Mouse (Mus musculus) kidney, adult 9 months (tissue): ENCODE measurements around the gene Grhl1.
A peak's percentile ranks its signal among the peaks of the same experiment; 100 is the strongest.
"Not testable (repeated sequence)": the region's sequence is repeated elsewhere in the genome, so short reads cannot be mapped to it uniquely, and the experiment has no call there.

ENCODE experiments used
- DNase-seq: peaks from one replicate; pipeline ENCODE4 v3.0.0; 2022

Gene Grhl1

DNA sequence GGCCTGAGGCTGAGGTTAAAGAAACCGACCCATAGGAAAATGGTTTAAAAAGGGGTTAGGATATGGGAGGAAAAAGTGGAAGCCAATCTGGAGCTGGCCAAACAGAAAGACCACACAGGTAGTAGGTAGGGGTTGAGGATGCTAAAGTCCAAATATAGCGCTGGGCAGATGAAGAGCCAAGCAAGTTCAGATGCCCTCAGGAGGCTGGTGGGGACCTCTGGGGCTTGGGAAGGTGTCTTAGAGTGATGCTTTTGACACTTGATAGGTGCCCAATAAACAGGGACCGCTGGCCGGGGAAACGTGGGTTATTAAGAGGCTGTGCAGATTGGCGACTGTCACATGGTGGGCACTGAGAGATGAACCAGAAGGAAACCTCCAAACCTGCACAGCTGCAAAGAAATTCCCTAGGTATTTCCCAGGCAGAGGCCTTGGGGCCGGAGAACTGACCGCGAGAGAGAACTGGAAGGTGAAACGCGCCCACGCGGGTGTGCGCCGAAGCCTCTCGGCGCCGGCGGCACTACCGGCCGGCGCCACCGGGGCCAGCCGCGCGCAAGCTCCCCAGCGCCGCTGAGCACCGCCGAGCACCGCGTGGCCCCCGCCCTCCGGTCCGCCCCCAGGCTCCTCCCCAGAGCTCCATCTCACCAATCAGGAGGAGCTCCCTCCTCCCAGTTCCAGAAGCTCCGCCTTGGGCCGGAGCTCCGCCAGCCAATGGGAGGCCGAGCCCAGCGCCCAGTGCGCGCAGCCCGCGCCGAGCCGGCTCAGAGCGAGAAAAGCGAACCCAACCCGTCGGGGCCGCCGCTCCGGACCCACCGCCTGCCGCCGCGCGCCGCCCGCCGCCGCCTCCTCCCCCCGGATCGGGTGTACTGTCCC, at the start of gene Grhl1:
Gene Grhl1 (plus strand): TSS at position 761 of the 870 bp plus-strand sequence.
- peak; percentile 95 for DNase-seq

- DNase-seq: not testable (repeated sequence)
Observed at GRCm38 (mm10) chr12:24525065-24525464, 47.0 kb upstream of the Grhl1 start.

DNA sequence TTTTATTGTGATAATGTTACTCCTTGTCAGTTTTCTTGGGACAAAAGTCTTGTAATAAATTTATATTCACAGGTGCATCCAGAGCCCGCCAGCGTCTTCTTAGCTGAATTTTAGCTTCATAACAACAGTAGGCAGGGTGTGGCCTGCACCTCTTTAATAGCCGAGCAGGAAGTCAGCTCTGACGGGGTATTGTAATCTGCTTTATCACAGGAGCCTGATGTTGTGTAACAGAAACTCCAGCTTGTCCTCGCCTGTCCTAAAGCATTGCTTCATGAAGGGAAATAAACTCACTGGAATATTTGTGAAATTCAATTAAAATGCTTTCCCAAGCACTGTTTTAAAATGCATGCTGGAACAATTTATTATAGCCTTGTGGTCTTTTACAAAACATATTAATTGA, 35.7 kb upstream of the Grhl1 start:
- DNase-seq: no peak

GRCm38 (mm10) chr12:24537201-24537600, 34.9 kb upstream of the Grhl1 start:
- DNase-seq: no peak

GRCm38 (mm10) chr12:24537965-24538364, 34.1 kb upstream of the Grhl1 start:
- no peak for DNase-seq

- no peak for DNase-seq
Observed at GRCm38 (mm10) chr12:24541426-24542154, 30.5 kb upstream of the Grhl1 start.

DNA sequence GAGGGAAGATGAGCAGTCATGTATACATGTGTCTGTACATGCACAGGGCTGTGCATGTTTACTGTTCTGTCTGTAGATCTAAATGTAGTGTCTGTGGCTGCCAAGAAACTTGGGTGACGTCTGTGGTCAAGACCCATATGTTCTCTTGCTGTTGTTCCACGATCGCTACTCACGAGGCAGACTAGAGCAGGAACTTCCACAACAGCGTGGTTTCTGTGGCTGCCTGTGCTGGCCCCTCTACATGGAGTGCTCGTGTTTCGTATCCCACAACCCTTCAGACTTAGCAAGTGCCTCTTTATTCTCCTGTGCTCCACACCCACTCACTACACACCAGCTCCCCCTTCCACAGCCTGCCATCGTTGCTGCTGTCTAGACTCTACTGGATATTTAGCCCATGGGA, 24.4 kb upstream of the Grhl1 start:
- DNase-seq: no peak

GRCm38 (mm10) chr12:24548885-24549284, 23.2 kb upstream of the Grhl1 start:
- no peak for DNase-seq

DNA sequence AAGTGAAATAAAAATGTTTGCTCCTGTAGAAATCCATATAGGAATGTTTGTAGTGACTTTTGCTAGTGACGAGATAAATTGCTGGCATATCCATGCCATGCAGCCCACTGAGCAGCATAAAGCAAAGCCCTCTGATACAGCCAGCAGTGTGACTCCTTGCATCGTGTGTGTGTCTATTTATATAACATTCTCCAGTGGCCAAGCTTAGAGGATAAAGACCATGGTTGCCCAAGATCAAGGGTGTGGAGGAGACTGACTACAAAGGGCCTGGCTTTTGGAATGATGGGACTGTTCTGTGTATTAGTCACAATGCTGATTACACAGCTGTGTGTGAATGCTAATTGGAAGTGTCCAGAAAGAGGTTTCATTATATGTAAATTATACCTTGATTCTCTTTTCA, 19.6 kb upstream of the Grhl1 start:
- DNase-seq: no peak

DNA sequence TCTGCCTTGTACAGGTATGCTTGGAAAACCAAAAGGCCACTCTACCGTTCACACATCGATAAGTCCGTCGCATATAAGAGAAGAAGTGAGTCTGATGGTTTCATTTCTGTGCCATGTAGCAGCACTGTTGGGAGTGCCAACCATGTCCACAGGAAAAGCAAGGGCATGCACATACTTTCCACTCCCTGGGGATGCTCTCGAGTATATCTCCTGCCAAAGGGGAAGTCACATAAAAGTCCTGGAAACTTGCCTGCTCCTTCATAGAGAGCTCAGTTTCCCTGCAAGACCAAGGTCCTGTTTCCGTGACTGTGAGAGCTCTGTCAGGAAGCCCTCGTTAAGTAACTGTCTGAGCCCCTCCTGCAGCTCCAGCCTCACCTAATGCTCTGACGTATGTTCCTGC, 16.1 kb upstream of the Grhl1 start:
- no peak for DNase-seq

DNA sequence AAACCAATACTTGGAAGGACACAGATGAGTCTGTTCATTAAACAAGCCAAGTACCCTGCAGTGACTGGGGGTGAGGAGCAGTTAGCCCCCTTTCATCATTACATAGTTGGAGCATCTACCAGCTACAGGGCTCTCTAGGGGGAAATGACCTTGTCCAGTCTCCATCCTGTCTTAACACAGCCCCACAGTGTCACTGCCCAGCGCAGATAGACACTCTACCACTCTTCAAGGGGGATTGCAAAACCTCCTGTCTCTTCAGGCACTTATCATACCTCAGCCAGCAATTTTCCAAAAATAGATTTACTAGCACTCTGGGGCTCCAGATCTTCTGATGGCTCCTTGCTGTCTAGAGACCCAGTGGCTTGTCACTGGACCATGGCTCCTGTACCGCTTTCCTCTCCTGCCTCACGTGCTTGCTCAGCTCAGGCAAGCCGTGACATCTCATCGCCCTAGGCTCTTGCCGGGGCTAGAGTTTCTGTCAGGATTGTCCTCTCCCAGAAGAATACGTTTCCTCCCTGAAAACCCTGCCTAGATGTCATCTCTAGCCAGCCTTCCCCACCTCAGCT, 8.6 kb upstream of the Grhl1 start:
- no peak for DNase-seq

DNA sequence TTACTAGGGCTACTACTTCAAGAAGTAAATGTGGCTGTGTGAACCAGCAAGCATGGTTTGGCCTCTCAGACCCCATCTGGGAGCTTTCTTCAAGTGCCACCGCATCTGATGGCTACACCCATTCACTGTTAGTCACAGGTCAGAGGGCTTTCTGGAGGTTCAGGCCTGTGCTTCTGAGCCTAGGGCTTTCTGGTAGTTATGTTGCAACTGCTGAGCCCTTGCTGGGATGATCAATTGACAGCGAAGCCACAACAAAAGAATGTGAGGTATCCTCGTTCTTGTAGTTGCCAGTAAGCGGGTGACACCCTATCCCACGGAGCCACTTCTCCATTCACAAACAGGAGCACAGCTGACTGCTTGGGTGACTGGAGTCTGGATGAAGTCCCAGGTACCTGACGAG, 6.8 kb upstream of the Grhl1 start:
- DNase-seq: no peak

DNA sequence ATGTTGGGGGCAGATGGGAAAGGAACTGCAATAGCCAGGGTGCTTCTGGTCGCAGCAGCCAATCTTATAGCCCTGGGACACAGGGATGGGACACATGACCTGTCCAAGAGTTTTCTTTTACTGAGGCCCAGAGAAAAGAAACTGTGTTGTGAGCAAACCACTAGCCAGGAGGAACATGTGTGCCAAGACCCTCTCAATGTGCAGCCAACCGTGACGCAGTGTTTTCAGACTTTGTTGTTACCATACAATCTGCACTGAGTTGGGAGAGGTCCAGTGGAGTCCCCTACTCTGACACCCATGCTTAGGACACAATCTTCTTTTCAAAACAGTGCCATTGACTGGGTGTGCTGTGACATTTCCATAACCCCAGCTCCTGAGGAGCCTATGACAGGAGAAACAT, 4.5 kb upstream of the Grhl1 start:
- DNase-seq: no peak

DNA sequence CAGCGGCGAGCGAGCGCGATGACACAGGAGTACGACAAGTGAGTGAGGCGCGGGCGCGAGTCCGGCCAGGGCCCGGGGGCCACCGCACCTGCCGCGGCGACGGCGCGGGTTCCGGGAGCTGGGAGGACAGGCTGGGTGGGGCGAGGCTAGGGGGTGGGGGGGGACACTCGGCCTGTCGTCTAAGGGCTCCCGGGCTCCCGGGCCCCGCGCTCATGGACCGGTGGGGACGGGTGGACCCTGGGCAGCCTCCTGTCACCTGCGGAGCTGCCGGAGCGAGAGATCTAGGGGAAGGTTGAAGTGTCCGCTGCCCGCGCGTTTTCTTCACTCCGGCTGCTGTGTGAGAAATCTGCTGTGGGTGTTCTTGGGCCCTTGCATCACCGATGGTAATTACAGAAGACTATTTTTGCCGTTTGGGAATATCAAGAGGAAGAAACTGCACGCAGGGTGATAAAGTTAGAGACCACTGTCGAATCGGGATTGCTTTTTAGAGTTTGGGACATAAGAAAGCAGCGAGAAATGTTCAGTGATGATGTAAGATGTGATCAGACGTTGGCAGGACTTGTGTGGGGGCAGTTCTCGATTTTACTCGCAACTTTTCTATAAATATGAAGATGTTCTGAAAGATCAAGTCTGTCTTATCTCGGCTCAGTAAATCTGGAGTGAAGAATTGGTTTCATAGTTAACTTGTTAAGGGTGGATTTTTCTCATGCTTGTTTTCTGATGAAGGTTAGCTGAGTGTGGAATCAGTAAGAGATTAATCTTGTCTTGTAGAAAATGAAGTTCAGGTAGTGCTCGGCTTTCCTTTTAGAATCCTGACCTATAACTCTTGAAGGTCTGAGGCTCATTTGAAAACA, 565 bp downstream of the Grhl1 start:
- peak; percentile 4 for DNase-seq

- no peak for DNase-seq
Observed at GRCm38 (mm10) chr12:24573275-24573580, 1.1 kb downstream of the Grhl1 start.

DNA sequence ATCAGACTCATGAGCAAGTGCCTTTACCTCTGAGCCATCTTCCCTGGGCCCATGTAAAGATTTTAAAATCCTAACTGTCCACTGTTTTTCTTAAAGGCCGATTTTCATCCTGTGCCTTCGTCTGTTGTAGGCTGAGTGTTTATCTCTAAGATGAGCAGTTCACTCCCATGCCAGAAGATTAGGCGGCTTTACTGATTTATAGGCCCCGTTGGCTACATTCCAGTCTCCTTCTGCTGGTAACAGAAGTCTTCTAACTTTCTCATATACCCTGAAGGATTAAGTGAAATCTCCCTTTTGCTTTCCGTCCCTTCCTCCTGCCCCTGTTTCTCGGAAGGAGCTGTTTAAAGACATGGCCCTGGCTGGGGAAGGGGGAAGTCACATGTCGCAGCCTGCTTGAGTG, 2.8 kb downstream of the Grhl1 start:
- no peak for DNase-seq

- DNase-seq: no peak
Observed at GRCm38 (mm10) chr12:24580452-24580851, 8.4 kb downstream of the Grhl1 start.

DNA sequence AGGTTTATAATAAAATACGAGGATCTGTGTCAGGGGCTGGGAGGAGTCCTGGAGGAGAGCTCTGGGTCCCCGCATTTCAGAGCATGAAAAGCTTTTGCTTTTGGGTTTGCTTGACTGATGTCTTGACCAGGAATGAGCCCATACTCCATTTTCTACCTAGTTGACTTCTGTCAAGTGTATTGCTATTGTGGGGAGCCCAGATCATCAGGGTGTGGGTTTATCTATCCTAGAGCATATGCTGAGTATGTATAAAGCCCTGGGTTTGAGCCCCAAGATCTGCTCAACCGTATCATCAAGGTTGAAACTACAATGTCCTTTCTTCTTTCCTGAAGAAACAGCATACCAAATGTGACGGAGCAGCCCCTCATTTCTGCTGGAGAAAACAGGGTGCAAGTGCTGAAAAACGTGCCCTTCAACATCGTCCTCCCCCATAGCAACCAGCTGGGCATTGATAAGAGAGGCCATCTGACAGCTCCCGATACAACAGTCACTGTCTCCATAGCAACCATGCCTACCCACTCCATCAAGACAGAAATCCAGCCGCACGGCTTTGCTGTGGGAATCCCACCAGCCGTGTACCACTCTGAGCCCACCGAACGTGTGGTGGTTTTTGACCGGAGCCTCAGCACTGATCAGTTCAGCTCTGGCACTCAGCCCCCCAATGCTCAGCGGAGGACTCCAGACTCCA, 9.1 kb downstream of the Grhl1 start:
- DNase-seq: no peak

GRCm38 (mm10) chr12:24583653-24584052, 11.6 kb downstream of the Grhl1 start:
- no peak for DNase-seq

DNA sequence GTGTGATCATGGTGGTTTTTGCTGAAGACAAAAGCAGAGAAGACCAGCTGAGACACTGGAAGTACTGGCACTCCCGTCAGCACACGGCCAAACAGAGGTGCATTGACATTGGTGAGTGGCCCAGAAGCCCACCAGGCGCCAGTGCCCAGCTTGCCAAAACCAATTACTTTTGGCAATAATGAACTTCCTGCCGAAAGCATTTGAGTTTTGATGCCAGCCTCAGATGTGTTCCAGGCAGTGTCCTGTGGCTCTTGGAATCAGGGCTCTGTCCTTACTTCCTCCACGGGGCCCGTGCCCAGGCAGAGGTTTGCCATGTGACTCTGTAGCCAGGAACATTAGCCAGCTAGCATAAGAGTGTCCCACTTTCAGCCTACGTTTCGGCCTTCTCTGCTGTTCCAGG, 12.8 kb downstream of the Grhl1 start:
- no peak for DNase-seq

GRCm38 (mm10) chr12:24586193-24586592, 14.1 kb downstream of the Grhl1 start:
- DNase-seq: no peak

- DNase-seq: no peak
Observed at GRCm38 (mm10) chr12:24590371-24590770, 18.3 kb downstream of the Grhl1 start.

GRCm38 (mm10) chr12:24592055-24592454, 20.0 kb downstream of the Grhl1 start:
- no peak for DNase-seq
